Mouse (Mus musculus): ENCODE data around the gene Nmnat1.
A peak's percentile ranks its signal among the peaks of the same experiment; 100 is the strongest.

Nmnat1 gene

DNA sequence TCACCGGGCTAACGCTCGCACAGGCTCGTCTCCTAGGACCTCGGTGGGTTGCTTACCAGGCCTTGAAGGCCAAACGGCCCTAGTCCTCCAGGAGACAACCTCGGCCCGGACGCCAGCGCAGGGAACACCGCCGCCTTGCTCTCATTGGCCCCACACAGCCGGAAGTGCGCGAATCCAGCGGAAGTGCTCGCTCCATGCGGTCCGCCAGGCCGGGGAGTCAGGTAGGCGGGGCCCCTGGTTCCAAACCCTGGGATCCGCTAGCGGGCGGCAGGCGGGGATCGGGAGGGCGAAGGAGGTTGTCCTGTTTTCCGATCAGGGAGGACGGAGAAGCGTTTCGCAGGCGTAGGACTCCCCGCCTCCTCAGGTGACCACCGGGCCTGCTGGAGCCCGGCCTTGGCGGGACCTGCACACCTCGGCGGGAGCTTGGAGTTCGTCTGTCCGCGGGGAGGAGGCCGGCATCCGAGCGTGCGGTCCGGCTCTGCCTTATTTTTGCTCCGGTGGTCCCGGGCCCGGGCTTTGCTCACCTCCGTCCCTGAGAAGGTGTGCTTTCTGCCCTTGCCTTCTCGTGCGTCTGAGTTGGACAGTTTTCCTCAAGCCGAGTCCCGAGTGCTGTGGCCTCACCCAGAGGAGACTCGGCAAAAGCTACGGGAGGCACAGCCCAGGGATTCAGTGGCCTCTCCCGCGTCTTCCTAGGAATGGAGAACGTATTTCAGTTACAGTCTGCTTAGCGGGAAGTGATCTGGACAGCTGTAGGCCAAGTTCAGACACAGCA, at the start of gene Nmnat1, which contains the start of gene Lzic:
Nmnat1 (minus strand) TSS at position 150 of the 772 bp plus-strand sequence.
Lzic (plus strand) TSS at position 177 of the 772 bp plus-strand sequence.
- DNase-seq, result peak; percentile 92

DNA sequence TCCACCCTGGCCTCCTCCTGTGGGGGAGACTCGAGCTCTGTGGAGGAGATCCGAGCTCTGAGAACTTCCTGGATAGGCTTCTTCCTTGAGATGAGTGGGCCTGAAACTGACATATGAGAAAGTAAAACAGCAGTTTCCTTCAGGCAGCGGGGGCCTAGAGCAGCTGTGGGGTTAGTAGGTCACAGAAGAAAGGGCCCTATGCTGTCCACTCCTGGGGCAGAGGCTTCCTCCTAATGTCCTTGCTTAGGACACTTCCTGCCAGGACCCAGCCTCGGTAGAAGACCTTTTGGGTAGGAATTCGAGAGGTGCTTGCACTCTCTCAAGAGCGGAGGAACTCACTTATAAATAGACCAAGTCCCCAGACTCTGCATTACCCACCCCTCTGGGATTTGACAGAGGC, 44.7 kb upstream of the Nmnat1 start:
- no peak for DNase-seq

DNA sequence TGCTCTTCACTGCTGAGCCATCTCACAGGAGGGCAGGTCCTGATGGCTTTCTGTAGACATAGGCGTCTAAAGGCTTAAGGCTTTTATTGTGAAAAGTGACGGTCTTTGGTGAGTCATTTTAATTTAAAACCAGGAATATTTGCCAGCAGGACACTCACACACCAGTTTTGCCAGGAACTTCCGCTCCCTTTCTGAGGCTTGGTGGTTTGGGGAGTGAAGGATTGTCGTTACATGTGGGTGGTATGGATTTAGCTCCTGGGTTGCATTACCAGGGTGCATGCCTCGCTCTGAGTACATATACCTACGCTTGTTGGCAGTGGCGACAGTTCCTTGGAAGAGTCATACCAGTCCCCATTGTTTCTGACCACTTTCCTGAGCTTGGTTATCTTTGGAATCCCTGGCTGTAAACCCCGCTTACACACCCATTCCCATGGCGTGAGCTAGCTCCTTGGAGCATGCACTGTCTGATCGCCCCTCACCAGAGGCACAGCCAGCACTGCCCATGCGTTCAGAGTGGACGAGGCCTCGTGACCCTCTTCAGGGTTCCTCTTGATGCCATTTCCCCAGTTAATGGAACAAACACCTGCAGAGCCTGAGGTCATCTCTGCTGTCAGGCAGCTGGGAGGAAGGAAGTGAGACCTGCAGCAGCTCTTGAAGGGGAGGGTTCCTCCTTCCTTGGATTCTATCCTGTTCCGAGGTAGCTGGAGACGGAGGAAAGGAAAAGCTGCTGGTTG, 42.8 kb upstream of the Nmnat1 start:
- no peak for DNase-seq

DNA sequence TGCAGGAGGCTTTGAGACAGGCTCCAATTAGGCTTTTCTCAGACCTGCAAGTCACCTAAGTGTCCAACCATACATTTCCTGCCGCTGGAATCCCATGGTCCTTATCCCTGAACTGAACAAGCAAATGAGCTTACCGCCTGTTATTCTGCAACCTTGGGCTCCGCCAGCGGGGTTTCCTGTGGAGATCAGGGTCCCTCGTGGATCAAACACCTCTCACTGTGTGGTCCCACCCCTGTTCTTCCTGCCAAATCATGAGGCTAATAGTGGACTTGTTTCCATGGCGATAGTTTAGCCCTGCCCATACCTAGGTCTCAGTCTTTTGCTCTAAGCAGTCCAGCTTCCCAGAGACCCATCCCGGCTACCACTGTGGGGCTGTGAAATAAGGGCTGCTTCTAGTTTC, 41.3 kb upstream of the Nmnat1 start:
- no peak for DNase-seq

DNA sequence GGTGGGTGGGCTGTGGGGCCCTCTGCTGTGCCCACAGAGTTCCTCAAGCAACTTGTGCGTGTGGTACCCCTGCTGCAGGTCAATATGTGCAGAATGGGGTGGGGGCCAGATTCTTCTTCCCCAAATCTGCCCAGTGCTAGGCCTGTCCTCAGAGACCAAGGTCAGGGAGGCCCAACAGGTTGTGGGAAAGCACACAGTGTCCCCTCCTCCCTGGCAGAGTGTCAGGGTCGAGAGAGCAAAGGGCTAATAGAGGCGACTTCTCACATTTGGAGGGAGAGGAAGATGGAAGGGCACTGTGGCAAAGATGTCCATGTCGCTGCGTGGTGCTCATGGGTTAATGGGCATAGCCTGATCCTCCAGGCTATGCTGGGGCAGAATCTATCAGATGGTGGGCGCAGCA, 40.8 kb upstream of the Nmnat1 start:
- no peak for DNase-seq

DNA sequence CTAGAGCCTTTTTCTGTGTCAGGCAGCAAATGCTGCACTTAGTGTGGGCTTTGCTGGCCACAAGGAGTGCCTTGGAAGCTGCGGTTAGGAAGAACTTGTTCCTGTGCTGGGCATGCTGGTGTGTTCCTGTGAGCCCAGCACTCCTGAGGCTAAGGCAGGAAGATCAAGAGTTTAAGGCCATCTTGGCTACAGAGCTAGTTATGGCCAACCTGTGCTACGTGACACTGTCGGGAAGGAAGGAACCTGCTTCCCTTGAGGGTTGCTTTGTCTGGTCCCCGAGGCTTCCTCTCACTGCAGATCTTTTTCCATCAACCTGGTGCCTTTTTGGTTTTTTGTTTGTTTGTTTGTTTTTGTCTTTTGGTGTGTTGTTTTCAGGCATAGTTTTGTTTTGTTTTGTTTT, 40.2 kb upstream of the Nmnat1 start:
- DNase-seq, result no peak

DNA sequence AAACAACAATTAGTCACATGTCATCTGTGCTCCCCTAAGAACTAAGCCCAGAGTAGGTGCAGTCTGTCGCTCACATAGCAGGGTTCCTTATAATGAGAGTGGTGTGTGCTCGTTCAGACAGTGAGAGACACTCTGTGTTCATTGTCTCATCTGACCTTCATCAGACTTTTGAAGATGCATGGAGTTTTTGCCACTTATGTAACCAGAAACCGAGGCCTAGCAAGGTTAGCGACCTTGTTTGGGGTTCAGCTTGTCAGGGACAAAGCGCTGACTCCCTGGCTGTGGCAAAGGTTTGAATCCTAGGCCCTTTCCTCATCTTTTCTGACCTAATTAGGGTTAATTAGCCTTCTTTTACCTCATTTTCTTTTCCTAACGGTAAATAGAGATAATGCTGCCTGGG, 39.0 kb upstream of the Nmnat1 start:
- no peak for DNase-seq

DNA sequence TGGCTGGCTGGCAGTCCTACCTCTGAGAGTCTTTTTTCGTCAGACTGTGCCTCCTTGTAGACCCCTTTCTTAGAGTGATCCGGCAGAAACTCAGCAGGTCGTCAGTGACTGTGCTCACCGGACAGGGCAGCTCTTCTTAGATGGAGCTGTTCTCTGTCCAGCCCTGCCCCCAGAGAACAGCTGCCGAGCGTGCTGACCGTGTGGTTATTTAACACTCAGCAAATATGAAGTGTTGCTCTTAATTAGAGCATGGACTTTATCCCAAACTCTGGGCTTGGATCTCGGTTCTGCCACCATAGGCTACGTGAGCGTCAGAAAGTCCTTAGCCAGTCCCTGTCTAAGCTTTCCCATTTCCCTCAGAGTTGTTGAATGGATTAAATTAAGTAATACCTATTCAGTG, 36.3 kb upstream of the Nmnat1 start:
- no peak for DNase-seq

DNA sequence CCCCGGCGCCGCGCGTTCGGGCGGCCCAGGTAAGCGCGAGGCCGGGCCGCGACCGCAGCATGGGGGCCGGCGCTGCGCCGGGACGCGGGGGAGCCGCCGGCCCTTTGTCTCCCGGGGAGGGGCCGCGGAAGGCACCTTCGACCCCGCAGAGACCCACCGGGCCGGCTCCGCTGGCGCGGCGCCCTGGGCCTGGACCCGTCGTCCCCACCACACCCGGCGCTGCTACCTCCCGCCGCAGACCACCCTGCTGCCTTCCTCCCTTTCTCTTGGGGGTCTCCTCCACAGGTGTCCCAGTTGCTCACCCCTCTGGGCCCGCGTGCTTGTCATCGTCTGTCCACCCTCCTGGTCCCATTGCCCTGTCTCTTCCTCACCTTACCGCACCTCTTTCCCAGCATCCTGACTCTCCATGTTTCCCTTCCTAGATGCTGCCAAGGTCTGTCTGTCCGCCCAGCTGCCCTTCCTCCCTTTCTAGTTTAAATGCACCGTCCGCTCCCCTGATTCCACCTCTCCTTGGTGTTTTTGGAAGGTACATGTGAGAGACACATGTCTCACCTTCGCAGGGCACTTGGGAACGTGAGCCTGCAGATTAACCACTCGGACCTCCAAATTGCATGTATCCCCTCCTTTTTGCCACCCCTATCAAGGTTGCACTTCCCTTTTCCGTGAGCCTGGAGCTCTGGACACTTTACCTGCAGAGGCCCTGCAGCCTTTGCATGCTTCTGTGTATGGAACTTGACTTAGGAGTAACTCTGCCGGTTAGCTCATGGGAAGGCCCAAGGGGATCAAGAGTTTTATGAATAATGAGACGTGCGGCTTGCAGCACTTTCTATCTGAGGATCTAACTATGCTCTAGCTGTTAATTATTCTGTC, 33.6 kb upstream of the Nmnat1 start:
- no peak for DNase-seq

DNA sequence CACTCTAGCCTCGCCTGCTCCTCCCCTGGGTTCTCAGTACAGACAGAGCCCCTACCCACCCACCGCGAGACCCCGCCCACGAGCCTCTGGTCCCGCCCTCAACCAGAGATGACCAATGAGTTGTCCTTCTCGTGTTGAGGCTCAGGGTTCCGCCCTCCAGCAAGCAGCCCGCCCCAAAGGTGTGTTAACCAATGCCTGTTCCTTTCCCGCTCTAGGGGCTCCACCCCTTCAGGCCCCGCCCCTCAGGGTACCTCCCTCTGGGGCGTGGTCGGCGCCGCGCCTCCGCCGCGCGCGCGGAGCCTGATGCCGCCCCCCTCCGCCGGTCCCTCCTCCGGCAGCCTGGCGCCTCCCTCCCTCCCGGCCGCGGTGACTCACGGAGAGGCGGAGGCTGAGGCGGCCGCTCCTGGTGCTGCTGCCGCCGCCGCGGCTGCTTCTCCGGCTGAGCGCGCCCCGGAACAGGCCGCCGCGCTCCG, 32.9 kb upstream of the Nmnat1 start, which contains the start of gene Ctnnbip1:
Ctnnbip1 (plus strand) TSS at position 369 of the 473 bp plus-strand sequence.
- DNase-seq, result peak; percentile 98

DNA sequence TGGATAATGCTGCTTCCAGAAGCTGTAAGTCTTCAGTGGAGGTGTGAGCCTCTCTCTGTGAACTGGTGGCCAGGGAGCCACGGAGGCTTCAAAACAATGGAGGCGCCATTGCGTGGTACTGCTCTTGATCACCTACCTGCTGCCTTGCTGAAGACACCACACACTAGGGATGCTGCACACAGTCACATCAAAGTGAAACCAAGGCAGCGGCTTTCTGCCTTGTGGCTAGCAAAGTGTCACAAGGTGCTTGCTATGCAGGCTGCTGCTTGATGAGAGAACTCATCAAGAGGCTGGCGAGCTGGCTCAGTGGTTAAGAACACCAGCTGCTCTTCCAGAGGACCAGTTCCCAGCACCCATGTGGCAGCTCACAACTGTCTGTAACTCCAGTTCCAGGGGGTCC, 30.7 kb upstream of the Nmnat1 start:
- DNase-seq, result no peak

DNA sequence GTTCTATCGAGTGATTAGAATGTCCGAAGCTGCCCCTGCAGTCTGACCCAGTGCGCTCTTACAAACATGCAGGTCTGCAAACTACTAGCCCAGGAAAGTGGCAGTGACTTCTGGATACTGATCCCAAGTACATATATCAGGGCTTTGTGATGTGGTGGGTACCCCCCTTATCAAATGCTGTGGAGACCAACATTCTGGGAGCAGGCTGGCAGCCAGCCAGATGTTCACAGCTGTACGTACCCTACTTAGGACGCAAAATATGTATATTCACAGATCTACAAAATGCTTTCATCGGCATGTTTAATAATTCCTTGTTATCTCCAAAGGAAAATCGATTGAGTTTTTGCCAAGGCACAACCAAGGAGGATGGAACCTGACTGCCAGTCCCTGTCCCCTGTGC, 27.1 kb upstream of the Nmnat1 start:
- DNase-seq, result no peak

DNA sequence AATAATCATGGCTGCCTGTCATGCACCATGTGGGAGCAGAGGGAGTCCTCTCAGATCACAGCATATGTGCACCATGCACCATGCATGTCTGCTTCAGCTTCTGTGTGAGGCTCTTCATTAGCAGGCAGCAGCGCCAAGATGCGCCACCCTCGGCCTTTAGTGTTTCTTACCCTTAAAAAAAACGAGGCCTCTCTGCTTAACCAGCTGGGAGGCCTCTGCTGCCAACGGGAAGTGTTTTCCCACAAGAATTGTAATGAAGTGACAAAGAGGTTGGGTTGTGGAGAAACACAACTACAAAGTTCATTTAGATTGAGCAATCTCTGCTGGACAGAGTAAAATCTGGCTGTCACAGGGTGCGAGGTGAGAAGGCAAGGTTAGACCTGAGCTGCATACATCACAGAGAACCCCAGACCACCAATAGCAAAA, 26.2 kb upstream of the Nmnat1 start:
- DNase-seq, result no peak

DNA sequence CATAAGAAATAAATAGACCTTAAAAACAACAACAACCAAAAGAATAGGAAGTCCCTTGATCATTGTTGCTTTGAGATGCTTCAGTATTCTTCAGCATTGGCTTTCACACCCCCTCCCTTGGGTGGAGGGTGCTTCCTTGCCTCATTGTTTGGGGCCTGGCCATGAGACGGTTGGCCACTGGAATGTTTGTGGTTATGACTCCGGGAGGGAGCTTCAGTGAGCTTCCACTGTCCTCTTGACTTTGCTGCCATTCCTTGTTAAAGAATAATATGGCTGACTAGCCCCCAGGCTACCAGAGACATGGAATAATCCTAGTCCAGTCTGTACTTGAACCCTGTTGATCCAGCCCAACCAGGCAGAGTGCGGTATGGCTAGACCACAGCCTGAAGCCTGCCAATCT, 21.9 kb upstream of the Nmnat1 start:
- DNase-seq, result no peak

DNA sequence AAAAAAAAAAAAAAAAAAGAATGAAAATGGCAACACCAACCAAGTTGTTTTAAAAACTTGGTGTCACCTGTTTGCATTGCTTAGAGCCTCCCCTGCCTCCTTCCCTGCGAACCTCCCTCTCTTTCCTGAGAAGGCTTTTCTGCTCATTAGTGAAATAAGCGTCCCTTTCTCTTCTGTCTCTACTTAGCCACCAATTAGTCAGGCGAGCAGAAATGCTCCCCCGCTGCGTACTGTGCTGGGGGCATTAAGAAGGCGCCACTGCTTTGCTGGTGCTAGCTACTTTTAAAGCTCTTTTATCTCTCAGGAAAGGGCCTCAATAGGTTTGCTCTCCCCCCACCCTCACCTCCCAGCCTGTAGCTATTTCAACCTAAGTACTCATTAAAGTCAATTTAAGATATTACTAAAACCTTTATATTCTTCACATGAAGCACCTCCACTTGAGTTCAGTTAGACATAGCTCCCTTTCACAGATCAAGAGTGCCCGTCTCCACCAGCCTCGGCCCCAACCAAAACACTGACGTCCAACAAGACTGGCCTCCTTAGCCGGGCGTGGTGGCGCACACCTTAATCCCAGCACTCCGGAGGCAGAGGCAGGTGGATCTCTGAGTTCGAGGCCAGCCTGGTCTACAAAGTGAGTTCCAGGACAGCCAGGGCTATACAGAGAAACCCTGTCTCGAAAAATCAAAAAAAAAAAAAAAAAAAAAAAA, 20.4 kb upstream of the Nmnat1 start:
- DNase-seq, result no peak

DNA sequence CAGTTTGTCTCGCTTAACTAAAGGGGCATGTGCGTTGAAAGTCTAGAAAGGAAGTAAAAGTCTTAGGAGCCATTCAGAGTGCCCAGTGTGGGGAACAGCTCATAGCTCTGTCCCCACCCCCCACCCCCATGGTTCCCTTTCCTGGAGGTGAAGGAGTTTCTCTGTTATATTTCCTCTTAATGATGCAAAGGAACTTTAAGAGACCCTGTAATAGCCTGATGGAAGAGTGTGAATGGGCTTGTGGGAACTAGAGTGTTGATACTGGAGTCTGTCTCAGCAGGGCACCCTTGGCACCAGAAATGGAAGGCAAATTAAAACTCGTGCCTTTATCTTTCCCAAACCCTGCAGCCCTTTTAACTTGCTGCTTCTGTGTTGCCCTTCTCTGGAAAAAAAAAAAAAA, 19.9 kb upstream of the Nmnat1 start:
- no peak for DNase-seq

DNA sequence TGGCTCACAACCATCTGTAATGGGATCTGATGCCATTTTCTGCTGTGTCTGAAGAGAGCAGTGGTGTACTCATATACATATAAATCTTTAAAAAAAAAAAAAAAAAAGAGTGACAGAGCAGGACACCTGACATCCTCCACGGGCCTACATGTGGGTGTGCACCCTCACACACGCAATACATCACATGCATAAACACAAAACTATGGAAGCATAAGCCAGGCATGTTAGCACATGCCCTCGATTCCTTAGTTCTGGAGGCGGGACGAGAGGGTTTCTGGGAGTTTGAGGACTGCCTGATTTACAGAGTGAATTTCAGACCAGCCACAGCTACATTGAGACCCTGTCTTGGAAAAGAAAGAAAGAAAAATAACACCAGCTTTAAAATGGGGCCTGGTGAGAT, 19.4 kb upstream of the Nmnat1 start:
- no peak for DNase-seq

DNA sequence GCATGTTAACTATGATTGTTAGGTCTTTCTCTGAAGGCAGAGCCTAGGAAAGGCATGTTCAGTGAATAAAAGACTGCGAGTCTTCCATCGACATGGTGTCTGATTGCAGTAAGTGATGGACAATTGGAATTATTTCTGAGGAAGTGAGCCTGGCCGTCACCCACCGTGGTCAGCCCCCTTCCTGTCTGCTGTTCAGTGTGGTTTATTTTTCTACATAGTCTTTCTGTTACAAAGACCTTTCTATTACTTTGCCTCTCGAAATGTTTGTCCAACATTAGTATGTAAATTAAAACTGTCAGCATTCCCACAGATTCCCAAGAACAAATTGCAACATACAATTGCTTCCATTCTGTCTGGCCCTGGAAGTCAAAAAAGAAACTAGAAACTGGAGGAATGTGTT, 14.8 kb upstream of the Nmnat1 start:
- no peak for DNase-seq

DNA sequence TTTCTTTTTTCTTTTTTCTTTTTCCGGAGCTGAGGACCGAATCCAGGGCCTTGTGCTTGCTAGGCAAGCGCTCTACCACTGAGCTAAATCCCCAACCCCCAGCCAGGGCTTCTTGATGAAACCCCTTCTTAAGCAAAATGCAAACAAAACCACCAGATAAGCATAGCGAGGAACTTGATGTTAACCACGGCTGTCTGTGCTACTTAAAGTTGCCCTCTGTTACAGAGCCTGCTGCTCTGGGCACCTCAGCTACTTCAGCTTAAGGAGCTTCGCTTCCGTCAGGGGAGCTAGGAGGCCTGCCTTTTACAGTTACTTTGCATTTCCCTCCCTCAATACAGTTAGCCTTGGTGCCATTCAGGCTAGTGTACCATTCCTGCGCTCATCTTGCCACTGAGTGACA, 13.9 kb upstream of the Nmnat1 start:
- DNase-seq, result no peak

DNA sequence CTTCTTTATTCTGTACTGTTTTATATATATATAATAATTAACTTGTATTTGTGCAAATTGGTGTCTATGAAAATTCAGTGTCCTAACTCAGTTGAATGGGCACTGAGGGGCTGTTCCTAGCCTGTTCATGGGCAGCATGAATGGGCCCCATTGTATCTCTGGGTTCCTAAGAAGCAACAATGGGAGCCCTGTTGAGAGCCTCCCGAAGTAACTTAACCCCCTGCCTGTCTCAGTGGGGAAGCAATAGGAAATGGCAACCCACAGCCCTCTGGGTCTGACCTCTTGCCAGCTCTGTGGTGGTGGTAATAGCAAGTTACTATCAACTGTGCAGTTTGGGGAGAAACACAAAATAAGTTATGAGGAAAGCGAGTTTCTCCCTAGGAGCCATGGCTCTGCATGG, 11.6 kb upstream of the Nmnat1 start:
- no peak for DNase-seq

DNA sequence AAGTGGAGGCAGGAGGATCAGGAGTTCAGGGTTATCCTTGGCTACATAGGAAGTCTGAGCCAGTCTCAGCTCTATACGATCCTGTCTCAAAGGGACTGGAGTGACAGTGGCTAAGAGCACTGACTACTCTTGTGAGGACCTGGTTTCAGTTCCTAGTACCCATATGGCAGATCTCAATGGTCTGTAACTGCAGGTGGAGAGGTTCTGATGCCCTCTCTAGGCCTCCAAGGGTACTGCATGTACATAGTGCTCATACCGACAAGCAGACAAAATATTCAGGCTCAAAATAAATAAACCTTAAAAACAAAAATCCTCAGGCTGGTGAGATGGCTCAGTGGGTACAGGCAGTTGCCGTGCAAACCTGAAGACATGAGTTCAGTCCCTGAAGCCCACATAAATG, 6.1 kb upstream of the Nmnat1 start:
- no peak for DNase-seq

DNA sequence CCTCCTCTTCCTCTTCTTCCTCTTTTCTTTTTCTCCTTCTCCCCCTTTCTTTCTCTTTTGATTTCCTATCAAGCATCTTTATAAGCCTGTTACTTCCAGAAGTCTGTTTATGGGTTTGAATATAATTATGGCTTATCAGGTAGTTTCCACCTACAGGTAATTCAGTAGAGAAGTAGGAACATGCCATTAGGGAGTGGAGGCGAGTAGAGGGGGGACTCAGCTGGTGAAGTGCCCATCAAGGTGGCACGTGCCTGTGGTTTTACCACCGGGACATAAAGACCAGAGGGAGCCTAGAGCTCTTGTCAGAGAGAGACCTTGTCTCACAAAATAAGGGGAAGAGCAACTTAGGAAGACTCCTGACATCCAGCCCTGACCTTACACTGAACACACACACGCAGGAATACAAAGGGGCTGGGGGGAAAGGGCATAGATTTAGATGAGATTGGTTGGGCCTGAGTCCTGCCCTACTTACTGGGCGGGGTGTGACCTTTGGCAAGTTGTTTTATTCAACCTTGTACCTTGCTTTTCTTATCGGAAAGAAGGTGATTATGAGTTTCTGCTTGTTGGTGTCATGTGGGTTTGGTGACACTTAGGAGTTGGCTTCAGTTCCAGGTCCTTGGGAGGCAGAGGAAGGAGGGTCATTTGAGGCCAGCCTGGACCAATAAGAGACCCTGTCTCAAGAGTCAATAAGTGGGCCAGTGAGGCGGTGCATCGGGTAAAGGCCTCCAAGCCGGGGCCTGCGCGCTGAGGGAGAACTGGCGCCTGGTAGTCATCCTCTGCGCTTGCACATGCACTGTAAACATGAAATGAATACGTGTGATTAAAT, 4.6 kb upstream of the Nmnat1 start:
- DNase-seq, result no peak

Measured in right cerebral cortex, postnatal 25 days (tissue).